Mouse (Mus musculus) forebrain, embryonic 14.5 days (tissue): ENCODE measurements around the gene Mroh2a. TPM values are rescaled to one million over a fixed set of nuclear protein-coding genes. Genes with fewer than 3 reads are reported as not detected.
A peak's percentile ranks its signal among the peaks of the same experiment; 100 is the strongest.

Source experiments
- ATAC-seq: fragments of 200-750 bp; cut with Nextera tagmentation; 2 replicates; pipeline ENCODE4 v1.8.0; 2017; ENCODE audit warnings: mild to moderate bottlenecking, moderate library complexity
- DNase-seq: peaks from one replicate; pipeline ENCODE4 v3.0.0-alpha.2; 2015; ENCODE audit warnings: low spot score
- H3K27ac ChIP-seq: fragments of 300-500 bp; sonication (generic); 2 replicates; pipeline ENCODE4 v1.5.1; 2014; ENCODE audit warnings: low read depth, mild to moderate bottlenecking, control low read depth, low read length, moderate library complexity
- H3K27me3 ChIP-seq: fragments of 300-500 bp; sonication (generic); replicated peaks from 2 replicates; pipeline ENCODE4 v1.6.1; 2014; ENCODE audit warnings: low read length, control low read depth, mixed read lengths; ENCODE audit not compliant: control insufficient read depth, insufficient read depth
- H3K36me3 ChIP-seq: fragments of 300-500 bp; sonication (generic); 2 replicates; pipeline ENCODE4 v1.6.1; 2014; ENCODE audit warnings: low read length, control low read depth; ENCODE audit not compliant: control insufficient read depth, insufficient read depth
- H3K4me1 ChIP-seq: fragments of 300-500 bp; sonication (generic); 2 replicates; pipeline ENCODE4 v1.6.1; 2014; ENCODE audit warnings: antibody characterized with exemption, low read length, control low read depth; ENCODE audit not compliant: control insufficient read depth, insufficient read depth
- H3K4me2 ChIP-seq: fragments of 300-500 bp; sonication (generic); 2 replicates; pipeline ENCODE4 v1.6.1; 2014; ENCODE audit warnings: mild to moderate bottlenecking, control low read depth, low read length
- H3K4me3 ChIP-seq: fragments of 300-500 bp; sonication (generic); 2 replicates; pipeline ENCODE4 v1.5.1; 2014; ENCODE audit warnings: low read depth, low read length, control low read depth
- H3K9ac ChIP-seq: fragments of 300-500 bp; sonication (generic); 2 replicates; pipeline ENCODE4 v1.6.1; 2014; ENCODE audit warnings: mild to moderate bottlenecking, low read length, control low read depth, moderate library complexity
- H3K9me3 ChIP-seq: fragments of 300-500 bp; sonication (generic); replicated peaks from 2 replicates; pipeline ENCODE4 v1.6.1; 2016; ENCODE audit warnings: low read length, control low read depth, mixed read lengths; ENCODE audit not compliant: control insufficient read depth
- WGBS: fragments of 180-500 bp; shearing (Covaris S2); extraction: QIAGEN DNeasy Blood & Tissue Kit; methylation state at CpG from one replicate; pipeline ENCODE4 v1.1.7; 2014; 5-methylcytosine and 5-hydroxymethylcytosine counted together
- polyA plus RNA-seq: library from polyadenylated mRNA; unstranded; fragments of >200 nt; fragmentation: Nextera tagmentation; extraction: Ambion mirVana; gene quantifications from 2 replicates; pipeline ENCODE4 v1.2.1, GENCODE M21; 2014

Gene Mroh2a
- polyA plus RNA-seq, 1 experiment from 2014 or later: 1.7 TPM

GRCm38 (mm10) chr1:88273832-88274231 is 47.0 kb downstream of the Mroh2a start:
- H3K27ac ChIP-seq: no peak overlapping the region
- peaks cover 14% of the 10 kb centered on the region for H3K4me1 ChIP-seq
- ATAC-seq (no peak), DNase-seq (no peak)
- H3K27me3 ChIP-seq: no peaks in the 10 kb centered on the region
- no peak overlapping the region for H3K4me3 ChIP-seq
- WGBS: 83% methylated on average over 4 of the region's 4 CpGs
- H3K9me3 ChIP-seq: no peaks in the 10 kb centered on the region
- H3K4me2 ChIP-seq: no peak overlapping the region
- H3K9ac ChIP-seq: no peak overlapping the region
- peaks cover 59% of the 10 kb centered on the region for H3K36me3 ChIP-seq

- peaks cover 52% of the 10 kb centered on the region for H3K36me3 ChIP-seq
- no peak for DNase-seq
Observed at GRCm38 (mm10) chr1:88274371-88275077, 47.7 kb downstream of the Mroh2a start.

GRCm38 (mm10) chr1:88275078-88275680 is 48.4 kb downstream of the Mroh2a start:
- no peak for DNase-seq

More at GRCm38 (mm10) chr1:88274371-88275077, 47.7 kb downstream of the Mroh2a start:
- Histone ChIP-seq H3K4me1 (peaks cover 14% of the 10 kb centered on the region), H3K9me3 (no peaks in the 10 kb centered on the region), H3K9ac (no peak overlapping the region), H3K27ac (no peak overlapping the region), H3K4me2 (no peak overlapping the region), H3K4me3 (no peak overlapping the region), H3K27me3 (no peaks in the 10 kb centered on the region)
- 72% methylated on average over 11 of the region's 11 CpGs for WGBS
- no peak for ATAC-seq

GRCm38 (mm10) chr1:88275698-88276523 is 49.1 kb downstream of the Mroh2a start:
- Histone ChIP-seq H3K4me2 (peak overlapping the region; percentile 59), H3K9me3 (no peaks in the 10 kb centered on the region), H3K4me1 (peaks cover 14% of the 10 kb centered on the region), H3K27me3 (no peaks in the 10 kb centered on the region), H3K9ac (peak overlapping the region; percentile 73), H3K4me3 (peak overlapping the region; percentile 51), H3K36me3 (peaks cover 45% of the 10 kb centered on the region), H3K27ac (no peak overlapping the region)
- 66% methylated on average over 13 of the region's 13 CpGs for WGBS
- ATAC-seq (no peak), DNase-seq (no peak)

More at GRCm38 (mm10) chr1:88275078-88275680, 48.4 kb downstream of the Mroh2a start:
- H3K27me3 ChIP-seq: no peaks in the 10 kb centered on the region
- ATAC-seq: no peak
- peaks cover 45% of the 10 kb centered on the region for H3K36me3 ChIP-seq
- H3K4me2 ChIP-seq: peak overlapping the region; percentile 59; the same call in 1 of the 2 replicates
- H3K4me1 ChIP-seq: peaks cover 14% of the 10 kb centered on the region
- no peaks in the 10 kb centered on the region for H3K9me3 ChIP-seq
- no peak overlapping the region for H3K27ac ChIP-seq
- peak overlapping the region; percentile 73; the same call in 1 of the 2 replicates for H3K9ac ChIP-seq
- no peak overlapping the region for H3K4me3 ChIP-seq
- 71% methylated on average over 13 of the region's 13 CpGs for WGBS

- WGBS: 24% methylated on average over 10 of the region's 10 CpGs
- ATAC-seq (peak; percentile 38), DNase-seq (peak; percentile 69)
- Histone ChIP-seq H3K27ac (peak overlapping the region; percentile 80), H3K36me3 (peaks cover 41% of the 10 kb centered on the region), H3K9ac (peak overlapping the region; percentile 73), H3K9me3 (no peaks in the 10 kb centered on the region), H3K4me1 (peaks cover 14% of the 10 kb centered on the region), H3K4me3 (peak overlapping the region; percentile 51), H3K27me3 (no peaks in the 10 kb centered on the region), H3K4me2 (peak overlapping the region; percentile 59)
Observed at GRCm38 (mm10) chr1:88276524-88277097, 49.8 kb downstream of the Mroh2a start.

- Histone ChIP-seq H3K4me1 (peaks cover 14% of the 10 kb centered on the region), H3K36me3 (peaks cover 35% of the 10 kb centered on the region), H3K4me2 (peak within 1 kb of the TSS; percentile 59), H3K9me3 (0 out of 2 replicates have a peak, but pooled peaks cover 2% of the 10 kb centered on the region), H3K27ac (peak within 1 kb of the TSS; percentile 80), H3K27me3 (no peaks in the 10 kb centered on the region), H3K4me3 (peak within 1 kb of the TSS; percentile 51), H3K9ac (peak within 1 kb of the TSS; percentile 73)
- WGBS: 1% methylated on average over 50 of the region's 50 CpGs
- DNase-seq (peak; percentile 100), ATAC-seq (peak; percentile 96)
Observed at GRCm38 (mm10) chr1:88277098-88277817, 50.5 kb downstream of the Mroh2a start, which contains the start of the genes Hjurp and Trpm8. Gene Hjurp (minus strand): TSS chr1:88277633. Gene Trpm8 (plus strand): TSS chr1:88277661.

GRCm38 (mm10) chr1:88277818-88278511 is 51.2 kb downstream of the Mroh2a start:
- no peak for DNase-seq
- no peaks in the 10 kb centered on the region for H3K27me3 ChIP-seq
- H3K4me3 ChIP-seq: peak overlapping the region; percentile 51
- peaks cover 29% of the 10 kb centered on the region for H3K36me3 ChIP-seq
- peak overlapping the region; percentile 80; the same call in 1 of the 2 replicates for H3K27ac ChIP-seq
- peak; percentile 7 for ATAC-seq
- peak overlapping the region; percentile 73 for H3K9ac ChIP-seq
- H3K4me2 ChIP-seq: peak overlapping the region; percentile 59
- peaks cover 6% of the 10 kb centered on the region for H3K9me3 ChIP-seq
- WGBS: 70% methylated on average over 18 of the region's 18 CpGs
- H3K4me1 ChIP-seq: peaks cover 14% of the 10 kb centered on the region
